ENCODE assay signal across 8 mouse cellular contexts in the genomic region with DNA sequence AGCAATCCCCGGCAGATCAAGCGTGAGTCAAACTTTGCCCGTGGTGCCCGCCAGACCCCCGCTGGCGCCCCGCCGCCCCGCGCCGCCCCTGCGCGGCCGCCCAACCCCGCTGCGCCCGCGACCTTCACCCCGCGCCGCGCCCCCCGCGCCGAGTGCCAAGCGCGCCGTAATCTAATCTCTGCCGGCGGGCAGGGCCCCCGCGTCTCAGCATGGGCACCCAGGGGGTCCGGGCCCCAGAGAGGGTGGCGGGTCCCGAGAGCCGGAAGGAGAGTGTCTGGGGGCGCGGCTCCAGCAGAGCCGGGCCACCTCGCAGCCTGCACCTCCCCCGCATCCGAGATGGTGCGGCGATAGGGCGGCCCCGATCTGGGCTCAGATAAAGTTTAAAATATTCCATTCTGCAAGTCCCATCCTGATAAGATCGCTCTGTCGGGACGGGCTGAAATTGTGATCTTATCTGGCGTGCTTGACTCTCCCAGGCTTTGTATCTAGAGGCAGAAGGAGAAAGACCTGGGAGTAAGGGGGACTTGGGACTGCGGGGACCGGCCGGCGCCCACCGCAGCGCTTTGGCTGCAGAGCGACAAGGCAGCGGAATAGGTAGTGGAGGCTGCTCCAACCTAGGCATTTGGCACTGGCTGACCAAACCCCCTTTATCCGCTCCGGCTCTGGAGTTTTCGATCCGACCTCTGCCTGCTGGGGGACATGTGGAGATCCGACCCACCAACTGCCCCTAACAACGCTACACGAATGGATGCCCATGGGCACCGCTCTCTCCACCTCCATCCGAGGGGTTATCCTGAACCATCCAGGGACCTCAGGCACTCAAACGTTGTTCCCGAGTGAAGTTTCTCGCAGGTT. TPM values are rescaled to one million over a fixed set of nuclear protein-coding genes. Genes with fewer than 3 reads are reported as not detected.
A peak's percentile ranks its signal among the peaks of the same experiment; 100 is the strongest.
DNase-seq lines count a peak whose midpoint lies in the region; ATAC-seq and TF ChIP-seq lines count a peak whose summit lies in the region.

No protein-coding gene starts in this region.

- H3K36me3 ChIP-seq in C2C12 (ENCODE audit: control insufficient read depth, insufficient read depth) = no peaks in the 10 kb centered on the region
- H3K36me3 ChIP-seq in MEL (ENCODE audit: control insufficient read depth in 1 of 2, insufficient read depth in 2 of 2, low read length in 2 of 2) = peaks cover 0 to 30% of the 10 kb centered on the region in 2 experiments; a peak in 3 of 4 replicates
- H3K36me3 ChIP-seq in embryonic facial prominence, embryonic 12.5 days = no peaks in the 10 kb centered on the region
- H3K36me3 ChIP-seq in hindbrain, embryonic 13.5 days = no peaks in the 10 kb centered on the region

- TF ChIP-seq CTCF in C2C12 (IDR thresholded peaks at IDR 0.05; ENCODE audit: control insufficient read depth, insufficient read depth, insufficient read length) (no peak), MEL (IDR thresholded peaks at IDR 0.05 in 2 of 3, conservative IDR thresholded peaks at IDR 0.05 in 1 of 3; ENCODE audit: control insufficient read depth in 1 of 3, insufficient read depth in 1 of 3, low read depth in 2 of 3, low read length in 3 of 3, poor library complexity in 1 of 3, severe bottlenecking in 1 of 3) (no peak)

- peaks cover 14 to 35% of the 10 kb centered on the region in 2 experiments; a peak in 3 of 4 replicates for H3K4me1 ChIP-seq in MEL (ENCODE audit: control insufficient read depth in 1 of 2, insufficient read depth in 2 of 2, low read length in 2 of 2)
- peaks cover 43% of the 10 kb centered on the region for H3K4me1 ChIP-seq in embryonic facial prominence, embryonic 12.5 days
- H3K4me1 ChIP-seq in hindbrain, embryonic 13.5 days (replicated peaks) = peaks cover 56% of the 10 kb centered on the region

- no peak for ATAC-seq in embryonic facial prominence, embryonic 12.5 days (ENCODE audit: insufficient number of reproducible peaks, insufficient read depth, low FRiP score, low TSS enrichment)
- ATAC-seq in hindbrain, embryonic 13.5 days (ENCODE audit: low FRiP score) = no peak

- H3K79me2 ChIP-seq in C2C12 (ENCODE audit: control insufficient read depth, insufficient read depth) = peaks cover 26% of the 10 kb centered on the region
- H3K79me2 ChIP-seq in MEL (ENCODE audit: control insufficient read depth, insufficient read depth, low read length, poor library complexity) = peaks cover 60% of the 10 kb centered on the region

- peak overlapping the region; percentile 92 for H3K9ac ChIP-seq in MEL (ENCODE audit: control insufficient read depth, low read depth, low read length, poor library complexity, severe bottlenecking)
- peak overlapping the region; percentile 71 for H3K9ac ChIP-seq in embryonic facial prominence, embryonic 12.5 days
- H3K9ac ChIP-seq in hindbrain, embryonic 13.5 days = peak overlapping the region; percentile 86

- H3K4me2 ChIP-seq in embryonic facial prominence, embryonic 12.5 days (replicated peaks) = peak overlapping the region; percentile 97
- H3K4me2 ChIP-seq in hindbrain, embryonic 13.5 days = peak overlapping the region; percentile 90

- TF ChIP-seq RAD21 in MEL (IDR thresholded peaks at IDR 0.05; ENCODE audit: low read depth, low read length) = no peak

- peak; percentile 66 for DNase-seq in MEL (ENCODE audit: low read depth, low spot score)
- peak; percentile 64 for DNase-seq in liver
- DNase-seq in natural killer cell, adult 2 months (ENCODE audit: low spot score in 2 of 2) = peak; percentile 51 to 53
- peak; percentile 31 for DNase-seq in urinary bladder, postnatal 25 days (ENCODE audit: low spot score)
- no peak for DNase-seq in left cerebral cortex, postnatal 4 days

- H3K9me3 ChIP-seq in MEL (replicated peaks; ENCODE audit: insufficient read depth, low read length) = no peaks in the 10 kb centered on the region
- H3K9me3 ChIP-seq in embryonic facial prominence, embryonic 12.5 days = no peaks in the 10 kb centered on the region
- H3K9me3 ChIP-seq in hindbrain, embryonic 13.5 days = no peaks in the 10 kb centered on the region

- peak overlapping the region; percentile 25 for H3ac ChIP-seq in C2C12 (ENCODE audit: control insufficient read depth, insufficient read length, low read depth)

- WGBS in embryonic facial prominence, embryonic 12.5 days = under 1% methylated on average over 66 of the region's 70 CpGs
- under 1% methylated on average over 60 of the region's 70 CpGs for WGBS in hindbrain, embryonic 13.5 days

- intact Hi-C loops in left cerebral cortex, postnatal 4 days (cut with DNase I) = no loop called here

- TF ChIP-seq POLR2A in MEL (IDR thresholded peaks at IDR 0.05; ENCODE audit: control insufficient read depth in 1 of 2, insufficient read depth in 1 of 2, low read depth in 1 of 2, low read length in 2 of 2, poor library complexity in 1 of 2) = peak in 1 of 2 experiments; percentile 5; a peak in 1 of 4 replicates

- peaks cover 1% of the 10 kb centered on the region for H3K79me3 ChIP-seq in C2C12 (ENCODE audit: low read depth)

- peak overlapping the region; percentile 44 for H3K4me3 ChIP-seq in C2C12 (ENCODE audit: insufficient read depth, poor library complexity, severe bottlenecking)
- H3K4me3 ChIP-seq in MEL (ENCODE audit: control insufficient read depth in 1 of 2, insufficient read depth in 1 of 2, low read depth in 2 of 2, low read length in 2 of 2) = peak overlapping the region; percentile 75 to 87
- H3K4me3 ChIP-seq in embryonic facial prominence, embryonic 12.5 days = peak overlapping the region; percentile 63
- H3K4me3 ChIP-seq in hindbrain, embryonic 13.5 days = peak overlapping the region; percentile 68

- TF ChIP-seq EP300 in MEL (IDR thresholded peaks at IDR 0.05; ENCODE audit: low read depth in 1 of 2, low read length in 2 of 2) = peak in 1 of 2 experiments; percentile 52; a peak in 2 of 4 replicates

- H3K27me3 ChIP-seq in C2C12 (ENCODE audit: control insufficient read depth, insufficient read depth, insufficient read length) (no peaks in the 10 kb centered on the region), MEL (ENCODE audit: control insufficient read depth in 1 of 2, insufficient read depth in 2 of 2, low read length in 2 of 2) (no peaks in the 10 kb centered on the region)
- H3K27me3 ChIP-seq in embryonic facial prominence, embryonic 12.5 days = peaks cover 33% of the 10 kb centered on the region
- H3K27me3 ChIP-seq in hindbrain, embryonic 13.5 days = peaks cover 41% of the 10 kb centered on the region

- H3K27ac ChIP-seq in MEL (ENCODE audit: control insufficient read depth, low read depth, low read length) = peak overlapping the region; percentile 91
- H3K27ac ChIP-seq in embryonic facial prominence, embryonic 12.5 days = peak overlapping the region; percentile 43; the same call in 1 of the 2 replicates
- H3K27ac ChIP-seq in hindbrain, embryonic 13.5 days = peak overlapping the region; percentile 73

TF ChIP-seq in C2C12, 6 proteins besides CTCF, POLR2A, EP300 and RAD21:
- TF ChIP-seq MAX (IDR thresholded peaks at IDR 0.05) = no peak
- no peak for TF ChIP-seq MYOG (IDR thresholded peaks at IDR 0.05; ENCODE audit: control insufficient read depth, extremely low read depth, insufficient read length)

TF ChIP-seq in MEL, 35 proteins besides CTCF, POLR2A, EP300 and RAD21:
- TF ChIP-seq MYB (IDR thresholded peaks at IDR 0.05; ENCODE audit: low read depth, low read length) (no peak), GATA1 (IDR thresholded peaks at IDR 0.05; ENCODE audit: low read depth, low read length) (peak; percentile 81), MXI1 (IDR thresholded peaks at IDR 0.05; ENCODE audit: low read depth, low read length) (no peak; the same call in 1 of the 2 replicates), TBP (IDR thresholded peaks at IDR 0.05; ENCODE audit: low read depth, low read length) (0 out of 2 replicates have a peak, but pooled peaks have one; percentile 11), POLR2AphosphoS5 (IDR thresholded peaks at IDR 0.05; ENCODE audit: borderline replicate concordance, low read depth, low read length) (no peak), MAFK (IDR thresholded peaks at IDR 0.05; ENCODE audit: borderline replicate concordance, low read depth, low read length) (no peak), TCF12 (IDR thresholded peaks at IDR 0.05; ENCODE audit: low read depth, low read length) (peak; percentile 30), UBTF (IDR thresholded peaks at IDR 0.05; ENCODE audit: borderline replicate concordance, insufficient read depth, low read depth, low read length) (peak; percentile 48; the same call in 1 of the 2 replicates), USF2 (IDR thresholded peaks at IDR 0.05; ENCODE audit: borderline replicate concordance in 1 of 2, insufficient read depth in 1 of 2, low read depth in 1 of 2, low read length in 2 of 2) (no peak), NELFE (IDR thresholded peaks at IDR 0.05; ENCODE audit: low read depth, low read length) (no peak; the same call in 1 of the 2 replicates), CHD1 (IDR thresholded peaks at IDR 0.05; ENCODE audit: low read depth, low read length) (peak; percentile 72), ZNF384 (IDR thresholded peaks at IDR 0.05; ENCODE audit: low read depth, low read length) (no peak), MAZ (IDR thresholded peaks at IDR 0.05; ENCODE audit: low read depth, low read length) (no peak), KAT2A (conservative IDR thresholded peaks at IDR 0.05; ENCODE audit: low read depth, low read length) (no peak), RCOR1 (IDR thresholded peaks at IDR 0.05; ENCODE audit: low read depth, low read length) (peak; percentile 27; the same call in 1 of the 2 replicates), SIN3A (IDR thresholded peaks at IDR 0.05; ENCODE audit: low read length) (peak; percentile 39), POLR2AphosphoS2 (IDR thresholded peaks at IDR 0.05; ENCODE audit: low read length) (no peak), SMC3 (IDR thresholded peaks at IDR 0.05; ENCODE audit: low read depth, low read length) (peak; percentile 12; the same call in 1 of the 2 replicates), ZKSCAN1 (IDR thresholded peaks at IDR 0.05; ENCODE audit: low read depth, low read length) (no peak), MEF2A (IDR thresholded peaks at IDR 0.05; ENCODE audit: extremely low read depth, insufficient replicate concordance, low read depth, low read length, poor library complexity, severe bottlenecking) (no peak), GABPA (IDR thresholded peaks at IDR 0.05; ENCODE audit: low read depth, low read length) (no peak), ETS1 (IDR thresholded peaks at IDR 0.05; ENCODE audit: low read depth, low read length) (0 out of 2 replicates have a peak, but pooled peaks have one; percentile 20)

RNA-seq across cellular contexts. Expression of gene Zfpm1, which starts 0.8 kb away (rescaled TPM):
- polyA plus RNA-seq in C2C12 (2012; fragmentation: generic; extraction: Trizol) (20.7 TPM), MEL (2012; ENCODE audit: insufficient read depth in 1 of 2, insufficient read length in 2 of 2, low read depth in 1 of 2, low replicate concordance in 2 of 2, missing spikeins in 1 of 2) (100 to 1,000 TPM; 260 to 343 TPM)
- total RNA-seq in MEL (2012; rRNA removed) = 104 and 133 TPM in 2 replicates
- polyA plus RNA-seq in embryonic facial prominence, embryonic 12.5 days (2016; fragmentation: Nextera tagmentation; extraction: Ambion mirVana) = 2.1 and 2.8 TPM in 2 replicates
- polyA plus RNA-seq in hindbrain, embryonic 13.5 days (2015; fragmentation: Nextera tagmentation; extraction: Ambion mirVana) = 1.4 and 1.5 TPM in 2 replicates
- 10 to 100 TPM in 1 of 2 experiments, 1 to 10 TPM in 1; 8.6 to 12.2 TPM for total RNA-seq in left cerebral cortex, postnatal 4 days (2021)

Comparison
In these comparisons a context has a peak if more than half of its experiments do, and no peak if none do; other contexts are left out.
1. RNA of gene Zfpm1, which starts 0.8 kb away (polyA plus RNA-seq): 260 to 343 TPM in MEL; 20.7 TPM in C2C12 (single experiment), 2.1 to 2.8 TPM in embryonic facial prominence, embryonic 12.5 days and 1.4 to 1.5 TPM in hindbrain, embryonic 13.5 days; every median in the first group is over 10 times any median in the second.
2. Peak in every context shown above with its lines, with median percentiles within 50 percentile points of each other: H3K4me3 ChIP-seq, H3K27ac ChIP-seq and H3K9ac ChIP-seq.